Mouse (Mus musculus) G1E (cell line): ENCODE measurements around the gene Dpf3.

ENCODE experiments used
- CTCF ChIP-seq: IDR thresholded peaks from 2 replicates; pipeline ENCODE4 v1.5.1; 2012; ENCODE audit warnings: low read depth, low read length, inconsistent platforms, mixed read lengths
- TAL1 ChIP-seq: conservative IDR thresholded peaks from 2 replicates; pipeline ENCODE4 v1.6.1; 2012; ENCODE audit warnings: low read depth, low read length, inconsistent platforms, mixed read lengths

GRCm38 (mm10) chr12:83361801-83362200 lies 125.7 kb downstream of the Dpf3 start:
- TF ChIP-seq CTCF (no peak), TAL1 (no peak)
